Mouse (Mus musculus) c-Kit-positive CD71-positive TER-119-positive erythroid progenitor cells, embryonic 14.5 days (primary cell): ENCODE results near the gene Prrt1.
A peak's percentile ranks its signal among the peaks of the same experiment; 100 is the strongest.

Experiments
- DNase-seq: peaks from one replicate; pipeline ENCODE4 v3.0.0-alpha.2; 2013; ENCODE audit warnings: low spot score

The Prrt1 gene

GRCm38 (mm10) chr17:34650781-34651180 is 21.4 kb downstream of the Prrt1 start:
- DNase-seq, result no peak

- DNase-seq, result no peak
Measured at GRCm38 (mm10) chr17:34651507-34652221, 22.3 kb downstream of the Prrt1 start.

GRCm38 (mm10) chr17:34652546-34652945 is 23.2 kb downstream of the Prrt1 start:
- DNase-seq, result no peak

- no peak for DNase-seq
Measured at GRCm38 (mm10) chr17:34652985-34653384, 23.7 kb downstream of the Prrt1 start.

- DNase-seq, result peak; percentile 62
Measured at GRCm38 (mm10) chr17:34653746-34654285, 24.5 kb downstream of the Prrt1 start.

GRCm38 (mm10) chr17:34654392-34654791 is 25.1 kb downstream of the Prrt1 start:
- DNase-seq, result no peak

- no peak for DNase-seq
Measured at GRCm38 (mm10) chr17:34655160-34655559, 25.8 kb downstream of the Prrt1 start.

- no peak for DNase-seq
Measured at GRCm38 (mm10) chr17:34655581-34655991, 26.3 kb downstream of the Prrt1 start.

- no peak for DNase-seq
Measured at GRCm38 (mm10) chr17:34656666-34657065, 27.3 kb downstream of the Prrt1 start.

- DNase-seq, result no peak
Measured at GRCm38 (mm10) chr17:34657271-34657670, 27.9 kb downstream of the Prrt1 start.

- DNase-seq, result no peak
Measured at GRCm38 (mm10) chr17:34658145-34658544, 28.8 kb downstream of the Prrt1 start.

- no peak for DNase-seq
Measured at GRCm38 (mm10) chr17:34658591-34658990, 29.3 kb downstream of the Prrt1 start.

GRCm38 (mm10) chr17:34659181-34659896 is 30.0 kb downstream of the Prrt1 start:
- DNase-seq, result no peak

GRCm38 (mm10) chr17:34659897-34660214 is 30.5 kb downstream of the Prrt1 start:
- DNase-seq, result no peak

- DNase-seq, result no peak
Measured at GRCm38 (mm10) chr17:34660259-34660820, 31.0 kb downstream of the Prrt1 start.

- no peak for DNase-seq
Measured at GRCm38 (mm10) chr17:34661121-34661591, 31.8 kb downstream of the Prrt1 start.

- DNase-seq, result no peak
Measured at GRCm38 (mm10) chr17:34662468-34662867, 33.1 kb downstream of the Prrt1 start.

- no peak for DNase-seq
Measured at GRCm38 (mm10) chr17:34662978-34663377, 33.6 kb downstream of the Prrt1 start.

- no peak for DNase-seq
Measured at GRCm38 (mm10) chr17:34663558-34663957, 34.2 kb downstream of the Prrt1 start.

GRCm38 (mm10) chr17:34664472-34664871 is 35.1 kb downstream of the Prrt1 start:
- no peak for DNase-seq

- no peak for DNase-seq
Measured at GRCm38 (mm10) chr17:34670235-34670634, 40.9 kb downstream of the Prrt1 start, which contains the start of gene Tnxb. Tnxb (plus strand) TSS chr17:34670535.

GRCm38 (mm10) chr17:34671151-34672066 is 42.1 kb downstream of the Prrt1 start:
- no peak for DNase-seq
